Mouse (Mus musculus): ENCODE measurements around the gene Ccdc162.

Gene Ccdc162

DNA sequence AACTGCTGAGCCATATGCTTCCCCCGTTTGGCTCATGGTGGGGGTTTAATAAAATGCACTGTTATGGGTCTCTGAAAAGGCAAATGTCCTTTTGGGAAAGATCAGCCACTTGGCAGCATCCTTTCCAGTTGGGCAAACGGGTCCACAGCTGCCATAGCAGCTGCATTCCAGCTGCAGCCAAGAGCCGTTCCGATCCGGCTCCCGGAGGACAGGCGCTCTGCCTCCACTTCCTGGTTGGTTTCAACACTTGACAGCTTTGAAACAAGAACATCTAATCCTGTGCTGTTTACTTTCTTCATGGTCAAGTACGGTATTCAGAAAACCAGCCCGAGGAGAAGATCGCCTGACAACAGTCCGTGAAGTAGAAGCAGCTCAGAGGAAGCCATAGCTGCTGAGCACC lies 19.4 kb downstream of the Ccdc162 start:
- in situ Hi-C loops (cut with MseI, MboI), result no loop called here

DNA sequence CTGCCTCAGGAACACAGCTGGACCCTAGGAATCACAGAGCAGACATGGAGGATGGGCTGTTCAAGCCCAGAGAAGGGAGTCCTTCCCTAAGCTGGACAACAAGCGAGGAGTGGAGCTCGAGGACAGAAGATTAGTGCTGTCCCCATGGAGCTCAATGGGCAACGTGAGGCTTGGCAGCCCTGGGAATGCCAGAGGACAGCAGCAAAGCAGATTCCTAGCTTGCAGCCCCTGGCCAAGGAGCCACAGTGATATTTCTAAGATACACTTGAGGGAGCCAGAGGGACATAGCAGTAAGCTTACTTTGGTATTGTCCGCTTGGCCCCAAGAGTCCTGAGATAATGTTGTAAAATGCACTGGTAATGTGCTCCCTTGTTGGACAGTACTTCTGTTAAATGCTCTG lies 25.5 kb downstream of the Ccdc162 start:
- in situ Hi-C loops (cut with MseI, MboI), result no loop called here

DNA sequence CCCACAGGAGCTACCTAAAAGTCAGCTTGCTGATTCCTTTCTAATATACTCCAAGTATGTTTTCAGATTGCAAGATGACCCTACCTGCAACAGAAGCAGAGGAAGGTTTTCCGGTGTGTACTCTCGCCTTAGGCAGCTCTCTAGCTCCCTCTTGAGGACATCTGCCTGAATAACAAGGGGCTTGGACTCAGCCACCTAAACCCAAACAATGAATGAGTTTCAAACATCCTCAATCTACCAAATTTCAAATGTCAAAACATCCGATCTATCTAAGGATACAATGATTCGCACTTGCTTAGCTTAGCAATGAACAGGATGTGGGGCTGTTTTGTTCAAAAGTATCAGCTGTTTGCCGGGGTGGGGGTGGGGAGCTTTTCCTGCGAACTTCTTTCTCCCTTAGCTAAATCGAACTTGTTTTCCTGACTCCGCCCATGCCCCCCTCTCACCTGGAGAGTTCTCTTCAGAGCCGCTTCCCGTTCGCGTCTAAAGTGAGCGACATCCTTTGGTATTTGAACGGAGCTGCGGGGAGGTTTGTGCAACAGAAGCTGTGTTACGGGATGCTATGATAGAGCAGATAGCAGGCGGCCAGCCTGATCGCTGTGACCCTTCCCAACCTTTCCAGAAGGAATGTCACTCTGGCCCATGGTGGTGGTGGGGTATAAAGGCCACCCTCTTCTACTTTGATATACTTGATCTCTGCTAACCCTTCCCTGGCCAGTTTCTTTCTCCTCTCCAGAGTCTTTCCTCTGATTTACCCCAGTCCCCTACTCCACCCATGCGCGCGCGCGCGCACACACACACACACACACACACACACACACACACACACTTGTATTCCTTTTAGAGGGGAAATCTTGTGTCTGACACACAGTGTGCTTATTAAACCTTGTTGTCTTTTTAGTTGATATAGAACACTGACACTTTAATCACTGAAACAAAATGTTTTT lies 26.2 kb downstream of the Ccdc162 start:
- in situ Hi-C loops (cut with MseI, MboI), result no loop called here

- in situ Hi-C loops (cut with MseI, MboI), result loop anchor here (5.0 kb wide), 2 partner anchors 167 to 177 kb away; partner anchors contain the start of gene Cd164 (in 1 of the 2)
Measured at GRCm38 (mm10) chr10:41684548-41684996, 31.9 kb downstream of the Ccdc162 start.

DNA sequence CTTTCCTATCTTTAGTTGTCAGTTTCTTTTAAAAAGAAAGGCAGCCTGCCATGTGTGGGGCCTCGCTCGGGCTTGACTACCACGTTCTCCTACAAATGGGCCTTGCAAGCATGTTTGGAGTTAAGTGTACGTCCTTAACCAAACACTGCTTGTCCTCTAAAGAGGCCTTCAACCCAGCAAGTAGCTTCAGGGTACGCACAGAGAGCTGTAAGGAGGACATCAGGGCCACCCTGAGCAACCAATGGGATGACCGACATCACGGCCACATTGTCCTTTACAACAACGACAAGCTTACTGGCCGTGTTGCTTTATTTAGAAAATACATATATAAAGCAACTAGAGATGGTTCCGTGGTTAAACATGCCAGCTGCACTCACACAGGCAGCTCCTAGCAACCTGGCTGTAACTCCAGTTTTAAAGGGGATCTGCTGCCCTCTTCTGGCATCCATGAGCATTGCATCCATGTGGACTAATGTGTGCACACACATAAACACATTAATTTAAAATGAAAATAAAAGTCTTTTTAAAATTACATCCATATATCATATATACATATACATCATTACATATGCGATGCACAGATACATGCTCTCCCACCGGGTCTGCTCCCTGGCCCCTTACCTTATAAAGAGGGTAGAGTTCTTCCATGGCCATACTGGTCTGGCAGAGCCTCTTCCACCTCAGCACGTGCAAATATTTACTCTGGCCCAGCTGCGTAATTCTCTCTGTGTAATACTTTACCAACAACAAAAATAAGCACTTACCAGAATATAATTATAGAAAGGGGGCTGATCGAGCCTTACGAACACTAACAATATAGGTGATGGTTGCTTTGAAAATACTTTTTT lies 33.7 kb downstream of the Ccdc162 start:
- in situ Hi-C loops (cut with MseI, MboI), result loop anchor here (5.0 kb wide), 2 partner anchors 165 to 175 kb away; partner anchors contain the start of gene Cd164 (in 1 of the 2)

DNA sequence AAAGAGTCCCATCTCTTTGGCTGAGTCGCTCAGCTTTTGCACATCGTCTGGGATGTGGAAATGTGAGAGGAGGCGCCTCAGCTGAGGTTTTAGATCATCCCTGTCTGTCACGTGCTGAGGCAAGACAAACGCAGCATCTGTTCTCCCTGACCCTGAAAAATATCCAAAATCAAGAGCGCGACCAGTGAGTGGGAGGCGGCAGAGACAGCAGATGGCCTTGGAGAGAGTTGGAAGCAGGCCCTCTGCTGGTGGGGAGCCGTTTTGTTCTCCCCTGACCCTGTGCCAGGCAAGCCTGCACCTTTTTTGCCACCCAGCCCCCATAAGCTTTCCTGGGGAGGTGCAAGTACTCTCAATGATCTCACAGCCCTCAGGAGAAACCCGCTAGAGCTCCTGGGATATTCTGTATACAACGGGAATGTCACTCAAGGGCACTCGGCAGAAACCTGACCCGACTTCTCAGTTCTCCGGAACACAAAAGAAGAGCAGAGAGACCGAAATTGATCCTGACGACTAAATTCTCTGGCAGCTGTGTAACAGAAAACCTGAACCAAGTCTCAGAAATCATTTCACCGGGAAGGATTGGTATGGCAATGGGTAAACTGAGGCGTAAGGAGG lies 37.6 kb downstream of the Ccdc162 start:
- in situ Hi-C loops (cut with MseI, MboI), result no loop called here

GRCm38 (mm10) chr10:41677396-41677795 lies 39.0 kb downstream of the Ccdc162 start:
- in situ Hi-C loops (cut with MseI, MboI), result no loop called here

- in situ Hi-C loops (cut with MseI, MboI), result no loop called here
Measured at GRCm38 (mm10) chr10:41676661-41677061, 39.8 kb downstream of the Ccdc162 start.

DNA sequence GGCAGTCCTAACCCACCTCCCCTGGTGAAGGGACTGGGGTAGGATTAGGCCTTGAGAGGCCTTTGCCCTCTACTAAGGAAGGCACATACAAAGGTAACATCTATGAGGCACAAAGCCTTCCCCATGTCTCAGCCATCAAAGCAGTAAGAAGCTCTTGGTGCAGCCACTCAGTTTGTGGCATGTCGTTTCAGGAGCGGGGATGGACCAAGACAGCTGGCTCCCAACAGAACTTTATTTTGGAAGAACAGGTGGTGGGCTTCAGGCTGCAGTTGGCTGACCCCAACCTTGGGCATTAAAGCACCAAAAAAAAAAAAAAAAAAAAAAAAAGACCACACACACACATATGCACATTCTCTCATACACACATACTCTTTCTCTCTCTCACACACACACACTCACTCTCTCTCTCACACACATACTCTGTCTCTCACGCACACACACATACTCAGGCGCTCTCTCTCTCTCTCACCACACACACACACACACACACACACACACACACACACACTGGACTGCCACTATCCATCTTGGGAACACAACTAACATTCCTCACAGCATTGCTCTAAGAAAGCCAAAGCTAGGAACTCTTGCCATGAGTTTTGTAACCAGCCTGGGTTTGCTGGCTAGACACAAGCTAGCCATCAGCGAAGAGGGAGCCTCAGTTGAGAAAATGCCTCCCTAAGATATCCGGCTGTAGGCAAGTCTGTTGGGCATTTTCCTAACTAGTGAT lies 40.4 kb downstream of the Ccdc162 start:
- in situ Hi-C loops (cut with MseI, MboI), result no loop called here

DNA sequence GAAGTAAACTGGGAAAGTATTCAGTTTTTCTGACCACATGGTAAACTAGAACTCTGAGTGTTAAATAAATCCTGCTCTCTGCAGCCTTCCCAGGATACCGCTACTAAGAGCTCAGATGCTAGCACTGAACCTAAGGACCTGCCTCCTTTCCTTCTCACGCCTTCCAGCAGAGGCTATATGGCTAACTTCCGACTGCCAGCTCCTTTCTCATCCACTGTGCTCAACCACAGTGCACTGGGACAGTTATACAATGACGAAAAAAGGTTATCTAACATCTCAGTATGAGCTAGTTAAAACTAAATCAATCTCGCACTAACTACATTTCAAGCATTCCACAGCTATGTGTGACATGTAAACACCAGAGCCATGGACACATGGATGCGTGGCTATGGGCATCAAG lies 41.2 kb downstream of the Ccdc162 start:
- in situ Hi-C loops (cut with MseI, MboI), result no loop called here

GRCm38 (mm10) chr10:41674362-41674761 lies 42.1 kb downstream of the Ccdc162 start:
- in situ Hi-C loops (cut with MseI, MboI), result loop anchor here in 1 of 2 experiments (25.0 kb wide), 1 partner anchor 662 kb away; no protein-coding TSS in a partner anchor

- in situ Hi-C loops (cut with MseI, MboI), result loop anchor here in 1 of 2 experiments (25.0 kb wide), 1 partner anchor 658 kb away; no protein-coding TSS in a partner anchor
Measured at GRCm38 (mm10) chr10:41670196-41670595, 46.2 kb downstream of the Ccdc162 start.

DNA sequence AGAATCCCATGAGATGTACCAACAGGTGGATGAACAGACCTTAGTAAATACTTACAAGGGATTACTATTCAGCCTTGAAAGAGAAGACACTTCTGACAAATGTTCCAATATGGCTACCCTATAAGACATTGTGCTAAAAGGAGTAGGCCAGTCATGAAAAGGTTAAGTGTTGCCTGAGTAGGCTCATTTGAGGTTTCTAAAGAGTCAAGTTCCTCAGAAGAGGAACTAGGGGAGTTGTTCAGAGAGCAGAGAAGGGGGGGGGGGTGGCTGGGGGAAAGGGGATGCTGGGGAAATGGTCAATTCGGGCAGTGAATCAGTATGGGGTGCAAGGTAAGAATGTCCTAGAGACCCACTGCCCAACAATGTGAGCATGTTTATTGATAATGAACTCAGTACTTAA lies 50.9 kb downstream of the Ccdc162 start:
- in situ Hi-C loops (cut with MseI, MboI), result loop anchor here in 1 of 2 experiments (25.0 kb wide), 1 partner anchor 653 kb away; no protein-coding TSS in a partner anchor

GRCm38 (mm10) chr10:41659671-41660070 lies 56.8 kb downstream of the Ccdc162 start:
- in situ Hi-C loops (cut with MseI, MboI), result loop anchor here in 1 of 2 experiments (25.0 kb wide), 1 partner anchor 647 kb away; no protein-coding TSS in a partner anchor

GRCm38 (mm10) chr10:41655684-41656083 lies 60.8 kb downstream of the Ccdc162 start:
- in situ Hi-C loops (cut with MseI, MboI), result loop anchor here in 1 of 2 experiments (25.0 kb wide), 1 partner anchor 643 kb away; no protein-coding TSS in a partner anchor

GRCm38 (mm10) chr10:41652988-41653387 lies 63.4 kb downstream of the Ccdc162 start:
- in situ Hi-C loops (cut with MseI, MboI), result loop anchor here in 1 of 2 experiments (25.0 kb wide), 1 partner anchor 641 kb away; no protein-coding TSS in a partner anchor

DNA sequence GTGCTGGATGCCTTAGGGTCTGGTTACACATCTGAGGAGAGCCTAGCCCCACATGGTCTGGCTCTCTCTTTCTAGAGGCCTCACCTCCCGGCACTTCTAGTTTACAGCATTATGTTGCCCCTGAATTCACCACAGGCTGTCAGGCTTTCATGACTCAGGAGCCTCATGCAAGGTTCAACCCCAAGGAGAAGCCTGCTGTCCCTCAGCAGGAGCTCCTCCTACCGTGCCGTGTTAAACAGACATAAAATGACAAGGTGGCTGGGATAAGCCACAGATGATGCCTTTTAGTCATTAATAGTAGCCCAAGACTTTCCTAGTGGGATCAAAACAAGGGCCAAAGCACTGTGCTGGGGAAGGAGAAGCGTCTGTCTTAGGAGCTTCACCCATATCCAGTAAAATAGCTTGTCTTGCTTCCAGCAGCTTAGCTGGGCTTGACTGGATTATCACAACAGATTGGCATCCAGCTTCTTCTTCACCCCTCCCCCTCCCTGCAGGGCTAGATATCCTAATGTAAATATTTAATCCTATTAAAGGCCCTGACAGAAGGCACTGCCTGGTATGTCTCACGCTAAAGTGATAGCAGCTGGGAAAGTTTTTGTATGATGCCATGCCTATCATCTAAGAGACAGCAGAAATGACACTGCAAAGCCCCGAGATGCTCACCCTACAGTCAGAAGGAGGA lies 64.2 kb downstream of the Ccdc162 start:
- in situ Hi-C loops (cut with MseI, MboI), result loop anchor here in 1 of 2 experiments (25.0 kb wide), 1 partner anchor 640 kb away; no protein-coding TSS in a partner anchor

DNA sequence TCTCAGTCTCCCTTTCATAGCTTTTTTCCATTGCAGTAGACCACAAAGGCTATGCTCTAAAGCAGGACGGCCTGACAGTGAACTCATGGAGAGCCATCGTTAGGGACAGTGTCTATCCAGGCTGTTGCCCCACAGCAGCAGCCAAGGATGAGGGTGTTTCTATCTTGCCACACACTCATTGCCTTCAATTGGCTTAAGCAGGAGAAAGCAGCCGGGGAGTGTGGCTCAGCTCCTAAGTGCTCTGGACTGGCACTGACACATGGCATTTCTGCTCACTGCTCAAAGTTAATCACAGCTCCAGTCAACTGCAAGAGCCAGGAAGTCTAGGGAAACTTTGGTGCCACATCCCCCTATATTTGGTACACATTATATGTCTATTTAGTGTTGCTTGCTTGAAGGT lies 64.9 kb downstream of the Ccdc162 start:
- in situ Hi-C loops (cut with MseI, MboI), result loop anchor here in 1 of 2 experiments (25.0 kb wide), 1 partner anchor 639 kb away; no protein-coding TSS in a partner anchor

DNA sequence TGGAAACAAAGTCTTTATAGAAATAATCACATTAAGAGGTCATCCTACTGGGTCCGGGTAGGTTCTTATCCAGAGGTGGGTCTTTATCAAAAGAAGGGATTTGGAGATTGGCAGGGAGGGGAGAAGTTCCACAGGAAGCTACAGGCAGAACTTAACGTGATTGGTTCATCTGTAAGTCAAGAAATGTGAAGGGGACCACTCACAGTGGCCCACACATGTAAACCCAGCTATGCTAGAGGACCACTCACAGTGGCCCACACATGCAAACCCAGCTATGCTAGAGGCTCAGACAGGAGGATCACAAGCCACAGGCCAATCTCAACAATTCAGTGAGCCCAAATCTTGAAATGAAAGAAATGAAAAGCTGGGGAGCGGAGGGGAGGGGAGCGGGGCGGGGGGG lies 67.2 kb downstream of the Ccdc162 start:
- in situ Hi-C loops (cut with MseI, MboI), result no loop called here

DNA sequence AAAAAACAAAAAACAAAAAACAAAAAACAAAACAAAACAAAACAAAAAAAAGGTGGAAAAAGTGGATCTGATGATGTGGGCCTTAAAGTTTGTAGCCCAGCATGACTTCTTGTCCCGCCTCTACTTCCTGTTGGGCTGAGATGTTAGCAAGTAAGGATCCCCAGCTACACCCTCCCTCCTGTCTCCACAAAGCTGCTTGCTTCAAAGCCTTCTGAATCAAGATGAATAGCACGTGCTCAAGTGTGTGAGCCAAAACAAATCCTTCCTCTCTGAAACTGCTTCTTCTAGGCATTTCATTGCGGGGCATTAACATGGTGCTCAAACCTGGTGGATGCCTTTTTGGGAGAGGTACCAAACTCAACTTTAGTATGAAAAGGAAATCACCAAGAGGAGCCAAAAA lies 77.7 kb downstream of the Ccdc162 start:
- in situ Hi-C loops (cut with MseI, MboI), result no loop called here
